Mouse (Mus musculus) cortical plate, adult 2 months (tissue): ENCODE measurements around the gene Gm7995.
"Not testable (repeated sequence)": the region's sequence is repeated elsewhere in the genome, so short reads cannot be mapped to it uniquely, and the experiment has no call there.

Source experiments
- CTCF ChIP-seq: fragments of 200-500 bp; IDR thresholded peaks from 2 replicates; pipeline ENCODE4 v1.5.1; 2011; ENCODE audit warnings: mild to moderate bottlenecking, control low read depth, low read length; ENCODE audit not compliant: insufficient read depth; ENCODE audit errors: extremely low read depth
- POLR2A ChIP-seq: fragments of 200-500 bp; IDR thresholded peaks from 2 replicates; pipeline ENCODE4 v1.6.1; 2011; ENCODE audit warnings: mild to moderate bottlenecking, low read length, control low read depth; ENCODE audit not compliant: insufficient read depth; ENCODE audit errors: extremely low read depth

- TF ChIP-seq CTCF, POLR2A: not testable (repeated sequence)
Measured at GRCm38 (mm10) chr14:42297258-42297657, 12.8 kb upstream of the Gm7995 start, which contains the start of gene Gm9611.
